Mouse (Mus musculus): Measurements from ENCODE around the gene Utp14a. TPM values are rescaled to one million over a fixed set of nuclear protein-coding genes. Genes with fewer than 3 reads are reported as not detected.

Gene Utp14a
- total and polyA plus RNA-seq, 3 experiments: 15.2 to 113 (median 68.7) TPM

DNA sequence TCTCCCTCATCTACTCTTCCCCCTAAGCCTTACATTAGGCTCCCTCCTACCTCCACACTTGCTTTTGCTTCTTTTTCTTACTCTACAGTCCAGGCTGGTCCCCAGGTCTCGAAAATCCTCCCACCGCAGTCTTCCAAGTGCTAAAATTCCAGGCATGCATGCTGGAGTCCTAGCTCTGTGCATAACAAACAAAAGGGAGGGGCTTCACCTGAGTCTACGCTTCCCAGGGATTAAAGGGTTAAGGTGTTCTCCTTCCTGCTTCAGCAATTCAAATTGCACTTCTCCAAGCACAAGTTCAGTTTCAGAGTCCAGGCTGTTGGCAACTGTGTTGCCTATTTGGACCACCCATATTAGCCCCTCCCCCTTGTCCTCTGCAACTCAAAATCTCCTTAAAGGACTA lies 34.8 kb downstream of the Utp14a start:
- H3K9me3 ChIP-seq (replicated peaks): no peaks in the 10 kb centered on the region
- DNase-seq (ENCODE audit: low spot score) (no peak), ATAC-seq (ENCODE audit: extremely low read depth, insufficient number of reproducible peaks, low FRiP score, poor library complexity, severe bottlenecking) (no peak)
- TF ChIP-seq GATA2 (IDR thresholded peaks at IDR 0.05; ENCODE audit: borderline replicate concordance, low read depth, low read length) (no peak), GATA1 (IDR thresholded peaks at IDR 0.05; ENCODE audit: borderline replicate concordance, low read length) (no peak), TAL1 (conservative IDR thresholded peaks at IDR 0.05; ENCODE audit: low read depth, low read length) (no peak), POLR2AphosphoS5 (IDR thresholded peaks at IDR 0.05; ENCODE audit: insufficient replicate concordance, low read depth, low read length) (no peak), CTCF (IDR thresholded peaks at IDR 0.05; ENCODE audit: low read depth, low read length) (no peak)
- no peaks in the 10 kb centered on the region; the same call in 1 of the 2 replicates for H3K4me1 ChIP-seq (ENCODE audit: insufficient read depth, low read depth, low read length)
- H3K27me3 ChIP-seq (ENCODE audit: insufficient read depth, low read length): peaks cover 3% of the 10 kb centered on the region; the same call in 1 of the 2 replicates
- H3K4me3 ChIP-seq (ENCODE audit: low read depth, low read length): no peak overlapping the region
- H3K36me3 ChIP-seq (replicated peaks): no peaks in the 10 kb centered on the region

DNA sequence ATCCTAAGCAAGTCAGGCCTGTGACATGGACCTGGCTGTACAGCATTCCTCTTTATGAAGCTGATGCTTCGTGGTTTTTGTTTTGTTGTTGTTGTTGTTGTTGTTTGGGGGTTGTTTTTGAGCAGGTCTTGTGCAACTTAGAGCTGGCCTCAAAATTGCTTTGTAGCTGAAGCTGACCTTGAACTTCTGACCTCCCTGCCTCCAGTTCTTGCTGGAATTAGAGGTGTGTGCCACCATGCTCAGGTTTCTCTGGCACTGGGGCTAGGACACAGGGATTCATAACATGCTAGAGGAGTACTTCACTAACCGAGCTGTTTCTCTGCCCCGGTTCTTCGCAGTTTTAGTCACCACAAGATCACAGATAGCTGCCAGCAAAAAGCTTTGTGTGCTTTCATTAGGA lies 48.7 kb downstream of the Utp14a start:
- Histone ChIP-seq H3K27me3 (ENCODE audit: insufficient read depth, low read length) (0 out of 2 replicates have a peak, but pooled peaks cover 11% of the 10 kb centered on the region), H3K4me3 (ENCODE audit: low read depth, low read length) (no peak overlapping the region), H3K9me3 (replicated peaks) (no peaks in the 10 kb centered on the region), H3K4me1 (ENCODE audit: insufficient read depth, low read depth, low read length) (no peaks in the 10 kb centered on the region), H3K36me3 (replicated peaks) (no peaks in the 10 kb centered on the region)
- ATAC-seq (ENCODE audit: extremely low read depth, insufficient number of reproducible peaks, low FRiP score, poor library complexity, severe bottlenecking) (no peak), DNase-seq (ENCODE audit: low spot score) (no peak)
- no peak for TF ChIP-seq CTCF (IDR thresholded peaks at IDR 0.05; ENCODE audit: low read depth, low read length)
- no peak for TF ChIP-seq GATA1 (IDR thresholded peaks at IDR 0.05; ENCODE audit: borderline replicate concordance, low read length)
- TF ChIP-seq POLR2AphosphoS5 (IDR thresholded peaks at IDR 0.05; ENCODE audit: insufficient replicate concordance, low read depth, low read length): no peak
- TF ChIP-seq GATA2 (IDR thresholded peaks at IDR 0.05; ENCODE audit: borderline replicate concordance, low read depth, low read length): no peak
- TF ChIP-seq TAL1 (conservative IDR thresholded peaks at IDR 0.05; ENCODE audit: low read depth, low read length): no peak

- Histone ChIP-seq H3K27me3 (ENCODE audit: insufficient read depth, low read length) (peaks cover 10% of the 10 kb centered on the region; the same call in 1 of the 2 replicates), H3K36me3 (replicated peaks) (no peaks in the 10 kb centered on the region), H3K9me3 (replicated peaks) (no peaks in the 10 kb centered on the region), H3K4me1 (ENCODE audit: insufficient read depth, low read depth, low read length) (peaks cover 18% of the 10 kb centered on the region; the same call in 1 of the 2 replicates), H3K4me3 (ENCODE audit: low read depth, low read length) (no peak overlapping the region)
- no peak for ATAC-seq (ENCODE audit: extremely low read depth, insufficient number of reproducible peaks, low FRiP score, poor library complexity, severe bottlenecking)
- DNase-seq (ENCODE audit: low spot score): no peak
- TF ChIP-seq GATA2 (IDR thresholded peaks at IDR 0.05; ENCODE audit: borderline replicate concordance, low read depth, low read length): no peak
- no peak for TF ChIP-seq CTCF (IDR thresholded peaks at IDR 0.05; ENCODE audit: low read depth, low read length)
- no peak for TF ChIP-seq TAL1 (conservative IDR thresholded peaks at IDR 0.05; ENCODE audit: low read depth, low read length)
- TF ChIP-seq POLR2AphosphoS5 (IDR thresholded peaks at IDR 0.05; ENCODE audit: insufficient replicate concordance, low read depth, low read length): no peak
These were observed 54.2 kb downstream of the Utp14a start for GRCm38 (mm10) chrX:48310706-48311517.

GRCm38 (mm10) chrX:48311727-48312126 lies 55.1 kb downstream of the Utp14a start:
- Histone ChIP-seq H3K4me3 (ENCODE audit: low read depth, low read length) (no peak overlapping the region), H3K4me1 (ENCODE audit: insufficient read depth, low read depth, low read length) (peaks cover 18% of the 10 kb centered on the region; the same call in 1 of the 2 replicates)
- no peak for TF ChIP-seq POLR2AphosphoS5 (IDR thresholded peaks at IDR 0.05; ENCODE audit: insufficient replicate concordance, low read depth, low read length)
- TF ChIP-seq TAL1 (conservative IDR thresholded peaks at IDR 0.05; ENCODE audit: low read depth, low read length): no peak
- no peak for TF ChIP-seq GATA1 (IDR thresholded peaks at IDR 0.05; ENCODE audit: borderline replicate concordance, low read length)
- no peak for TF ChIP-seq CTCF (IDR thresholded peaks at IDR 0.05; ENCODE audit: low read depth, low read length)
- no peak for TF ChIP-seq GATA2 (IDR thresholded peaks at IDR 0.05; ENCODE audit: borderline replicate concordance, low read depth, low read length)

GRCm38 (mm10) chrX:48314530-48315079 lies 57.9 kb downstream of the Utp14a start:
- Histone ChIP-seq H3K4me1 (ENCODE audit: insufficient read depth, low read depth, low read length) (peaks cover 35% of the 10 kb centered on the region), H3K9me3 (replicated peaks) (no peaks in the 10 kb centered on the region), H3K27me3 (ENCODE audit: insufficient read depth, low read length) (peaks cover 3% of the 10 kb centered on the region; the same call in 1 of the 2 replicates), H3K36me3 (replicated peaks) (no peaks in the 10 kb centered on the region), H3K4me3 (ENCODE audit: low read depth, low read length) (peak overlapping the region; percentile 70)
- no peak for TF ChIP-seq GATA1 (IDR thresholded peaks at IDR 0.05; ENCODE audit: borderline replicate concordance, low read length)
- no peak for TF ChIP-seq GATA2 (IDR thresholded peaks at IDR 0.05; ENCODE audit: borderline replicate concordance, low read depth, low read length)
- no peak for TF ChIP-seq TAL1 (conservative IDR thresholded peaks at IDR 0.05; ENCODE audit: low read depth, low read length)
- no peak for TF ChIP-seq POLR2AphosphoS5 (IDR thresholded peaks at IDR 0.05; ENCODE audit: insufficient replicate concordance, low read depth, low read length)
- no peak for TF ChIP-seq CTCF (IDR thresholded peaks at IDR 0.05; ENCODE audit: low read depth, low read length)
- peak; percentile 72 for DNase-seq (ENCODE audit: low spot score)
- peak; percentile 87 for ATAC-seq (ENCODE audit: extremely low read depth, insufficient number of reproducible peaks, low FRiP score, poor library complexity, severe bottlenecking)

More at GRCm38 (mm10) chrX:48311727-48312126, 55.1 kb downstream of the Utp14a start:
- no peaks in the 10 kb centered on the region for H3K9me3 ChIP-seq (replicated peaks)
- DNase-seq (ENCODE audit: low spot score): no peak
- H3K27me3 ChIP-seq (ENCODE audit: insufficient read depth, low read length): peaks cover 3% of the 10 kb centered on the region; the same call in 1 of the 2 replicates
- no peak for ATAC-seq (ENCODE audit: extremely low read depth, insufficient number of reproducible peaks, low FRiP score, poor library complexity, severe bottlenecking)
- no peaks in the 10 kb centered on the region for H3K36me3 ChIP-seq (replicated peaks)

DNA sequence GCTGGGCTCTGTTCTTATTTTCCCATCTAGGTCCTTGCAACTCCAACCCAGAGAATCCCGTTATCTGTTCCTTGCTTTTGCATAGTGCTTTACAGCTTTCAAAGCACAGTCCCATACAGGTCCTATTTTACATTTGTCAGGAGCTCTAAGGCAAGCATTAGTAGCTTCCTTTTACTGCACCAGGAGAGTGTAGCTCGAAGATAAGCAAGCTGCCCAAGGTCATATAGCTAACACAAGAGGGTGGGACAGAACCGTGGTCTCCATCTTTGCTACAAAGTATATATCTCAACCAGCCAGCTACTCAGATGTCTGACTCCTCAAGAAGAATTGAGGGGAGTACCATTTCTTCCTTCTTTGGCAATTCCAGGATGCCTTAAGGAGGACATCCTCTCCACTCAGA lies 60.8 kb downstream of the Utp14a start:
- H3K27me3 ChIP-seq (ENCODE audit: insufficient read depth, low read length): 0 out of 2 replicates have a peak, but pooled peaks cover 3% of the 10 kb centered on the region
- ATAC-seq (ENCODE audit: extremely low read depth, insufficient number of reproducible peaks, low FRiP score, poor library complexity, severe bottlenecking) (no peak), DNase-seq (ENCODE audit: low spot score) (no peak)
- H3K36me3 ChIP-seq (replicated peaks): no peaks in the 10 kb centered on the region
- TF ChIP-seq POLR2AphosphoS5 (IDR thresholded peaks at IDR 0.05; ENCODE audit: insufficient replicate concordance, low read depth, low read length): no peak
- no peak for TF ChIP-seq CTCF (IDR thresholded peaks at IDR 0.05; ENCODE audit: low read depth, low read length)
- no peak for TF ChIP-seq TAL1 (conservative IDR thresholded peaks at IDR 0.05; ENCODE audit: low read depth, low read length)
- peaks cover 35% of the 10 kb centered on the region for H3K4me1 ChIP-seq (ENCODE audit: insufficient read depth, low read depth, low read length)
- no peaks in the 10 kb centered on the region for H3K9me3 ChIP-seq (replicated peaks)
- H3K4me3 ChIP-seq (ENCODE audit: low read depth, low read length): no peak overlapping the region

Data from G1E (cell line).